Mouse (Mus musculus): ENCODE data around the gene Lurap1.
A peak's percentile ranks its signal among the peaks of the same experiment; 100 is the strongest.

The Lurap1 gene

DNA sequence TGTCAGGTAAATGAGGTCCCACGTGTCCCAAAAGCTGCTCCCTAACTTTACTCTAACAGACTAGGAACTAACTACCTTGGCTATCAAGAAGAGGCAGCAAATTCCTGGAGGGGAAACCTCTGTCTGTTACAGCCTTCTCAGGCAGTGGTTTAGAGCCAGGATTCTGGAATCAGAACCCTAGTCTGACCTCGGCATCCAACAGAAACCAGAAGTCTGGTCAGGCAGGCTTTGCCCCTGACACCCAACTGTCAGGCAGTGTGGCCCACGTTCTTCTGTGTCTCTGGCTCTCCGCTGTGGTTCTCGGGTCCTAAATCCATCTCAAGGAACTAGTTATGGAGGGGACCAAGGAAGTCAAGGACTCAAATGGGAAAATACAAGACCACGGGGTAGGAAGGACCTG, at the start of gene Lurap1:
Gene Lurap1 (minus strand): TSS at position 101 of the 400 bp plus-strand sequence.
- DNase-seq (ENCODE audit: low spot score): no peak

DNA sequence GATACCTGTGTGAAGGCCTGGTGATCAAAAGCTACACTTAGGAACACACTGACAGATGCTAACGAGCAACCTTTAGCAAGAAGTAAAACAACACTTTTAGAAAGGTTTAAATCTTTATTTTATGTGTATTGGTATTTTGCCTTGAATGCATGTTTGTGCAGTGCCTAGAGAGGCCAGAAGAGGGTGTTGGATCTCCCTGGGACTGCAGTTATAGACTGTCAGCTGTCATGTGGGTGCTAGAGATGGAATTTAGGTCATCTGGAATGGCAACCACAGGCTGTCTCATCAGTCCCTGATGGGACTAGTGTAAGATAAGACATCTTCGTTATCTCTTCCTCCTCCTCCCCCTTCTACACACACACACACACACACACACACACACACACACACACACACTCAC, 47.3 kb upstream of the Lurap1 start:
- no peak for DNase-seq (ENCODE audit: low spot score)

DNA sequence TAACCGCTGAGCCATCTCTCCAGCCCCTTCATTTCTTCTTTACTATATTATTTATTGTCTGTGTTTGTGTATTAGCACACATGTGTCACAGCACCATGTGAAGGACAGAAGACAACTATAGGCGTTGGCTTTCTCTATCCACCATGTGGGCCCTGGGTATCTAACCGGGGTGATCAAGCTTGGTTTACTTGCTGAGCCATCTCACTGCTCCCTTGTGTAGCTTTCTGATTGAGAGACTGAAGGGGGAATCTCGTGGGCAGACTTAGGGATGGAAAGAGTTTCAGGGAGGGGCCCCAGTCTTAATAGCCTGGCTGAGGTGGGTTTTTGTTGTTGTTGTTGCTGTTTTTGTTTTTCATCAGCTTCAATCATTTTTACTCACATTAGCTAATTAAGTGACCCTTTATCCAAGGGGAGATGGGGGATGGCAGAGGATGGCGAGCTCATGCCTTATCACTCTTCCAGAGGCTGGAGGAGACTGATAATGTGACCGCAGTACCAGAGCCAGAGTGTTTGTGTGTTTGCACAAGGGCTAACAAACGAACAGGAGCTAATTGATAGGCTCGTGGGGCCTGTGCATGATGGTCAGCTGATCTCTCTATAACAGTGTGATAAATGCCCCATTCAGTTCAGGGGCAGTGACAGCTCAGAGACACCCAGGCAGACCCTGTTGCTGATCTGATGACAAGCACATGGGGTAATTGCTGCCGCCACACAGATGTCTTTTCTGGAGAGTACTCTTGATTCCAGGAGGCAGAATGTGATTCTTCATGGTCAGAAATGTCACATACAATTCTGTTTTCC, 42.6 kb upstream of the Lurap1 start:
- no peak for DNase-seq (ENCODE audit: low spot score)

GRCm38 (mm10) chr4:116192286-116192835, 41.2 kb upstream of the Lurap1 start:
- no peak for DNase-seq (ENCODE audit: low spot score)

GRCm38 (mm10) chr4:116185083-116185482, 33.9 kb upstream of the Lurap1 start:
- DNase-seq (ENCODE audit: low spot score): no peak

- no peak for DNase-seq (ENCODE audit: low spot score)
Measured at GRCm38 (mm10) chr4:116182745-116183144, 31.6 kb upstream of the Lurap1 start.

DNA sequence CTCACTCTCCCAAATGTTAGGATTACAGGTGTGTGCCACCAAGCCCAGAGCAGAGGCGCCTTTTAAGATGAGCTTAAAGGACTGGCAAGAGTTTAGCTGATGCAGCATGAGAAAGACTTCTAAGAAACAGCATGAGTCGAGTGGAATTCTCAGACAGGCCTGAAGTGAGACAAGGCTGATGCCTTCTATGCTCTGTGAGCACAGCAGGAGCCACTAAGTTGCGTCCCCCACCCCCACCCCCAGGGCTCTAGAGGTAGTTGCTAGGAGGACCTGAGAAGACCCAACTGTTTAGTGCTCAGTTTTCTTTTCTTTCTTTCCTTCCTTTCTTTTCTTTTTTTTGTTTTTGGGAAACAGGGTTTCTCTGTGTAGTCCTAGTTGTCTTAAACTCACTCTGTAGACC, 30.9 kb upstream of the Lurap1 start:
- DNase-seq (ENCODE audit: low spot score): no peak

DNA sequence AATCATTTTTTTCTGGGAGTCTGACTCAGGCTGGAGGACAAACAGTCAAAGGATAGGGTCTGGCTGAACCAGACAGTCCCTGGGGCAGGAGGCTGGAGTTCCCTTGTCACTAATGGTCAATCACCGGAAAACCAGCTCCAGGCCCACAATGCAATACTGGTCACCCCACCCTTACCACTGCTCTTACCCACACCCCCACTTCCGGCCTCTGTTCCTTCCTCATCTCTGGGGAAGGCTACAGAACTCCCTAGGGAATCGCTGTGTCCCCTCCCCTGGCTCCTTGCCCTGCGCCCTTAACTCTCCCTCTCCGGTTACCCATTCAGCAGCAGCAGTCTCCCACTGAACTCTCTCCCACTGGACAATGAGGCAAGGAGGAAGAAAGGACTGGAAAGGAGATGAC, 26.0 kb upstream of the Lurap1 start:
- DNase-seq (ENCODE audit: low spot score): no peak

DNA sequence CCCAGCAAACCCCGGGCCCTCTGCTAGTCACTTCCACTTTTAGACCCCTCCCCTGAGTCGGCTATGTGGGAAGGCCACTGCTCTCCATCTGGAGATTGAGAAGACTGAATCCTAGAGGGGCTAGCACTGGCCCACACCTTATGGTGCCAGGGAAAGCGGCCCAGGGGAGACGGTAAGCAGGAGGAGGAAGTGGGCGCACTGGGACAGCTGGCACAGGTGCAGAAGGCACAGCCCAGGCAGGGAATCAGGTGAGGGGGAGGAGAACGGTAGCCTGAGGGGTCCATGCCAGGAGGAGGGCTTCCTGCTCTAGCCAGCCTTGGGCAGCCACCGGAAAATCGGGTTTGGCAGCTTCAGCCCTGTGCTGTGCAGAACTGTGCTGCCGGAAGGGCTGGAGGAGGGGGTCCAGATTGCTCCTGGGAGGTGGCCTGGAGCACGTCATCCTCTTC, 25.4 kb upstream of the Lurap1 start:
- peak; percentile 70 for DNase-seq (ENCODE audit: low spot score)

- no peak for DNase-seq (ENCODE audit: low spot score)
Measured at GRCm38 (mm10) chr4:116175711-116176542, 24.8 kb upstream of the Lurap1 start.

- DNase-seq (ENCODE audit: low spot score): no peak
Measured at GRCm38 (mm10) chr4:116175136-116175535, 24.0 kb upstream of the Lurap1 start.

DNA sequence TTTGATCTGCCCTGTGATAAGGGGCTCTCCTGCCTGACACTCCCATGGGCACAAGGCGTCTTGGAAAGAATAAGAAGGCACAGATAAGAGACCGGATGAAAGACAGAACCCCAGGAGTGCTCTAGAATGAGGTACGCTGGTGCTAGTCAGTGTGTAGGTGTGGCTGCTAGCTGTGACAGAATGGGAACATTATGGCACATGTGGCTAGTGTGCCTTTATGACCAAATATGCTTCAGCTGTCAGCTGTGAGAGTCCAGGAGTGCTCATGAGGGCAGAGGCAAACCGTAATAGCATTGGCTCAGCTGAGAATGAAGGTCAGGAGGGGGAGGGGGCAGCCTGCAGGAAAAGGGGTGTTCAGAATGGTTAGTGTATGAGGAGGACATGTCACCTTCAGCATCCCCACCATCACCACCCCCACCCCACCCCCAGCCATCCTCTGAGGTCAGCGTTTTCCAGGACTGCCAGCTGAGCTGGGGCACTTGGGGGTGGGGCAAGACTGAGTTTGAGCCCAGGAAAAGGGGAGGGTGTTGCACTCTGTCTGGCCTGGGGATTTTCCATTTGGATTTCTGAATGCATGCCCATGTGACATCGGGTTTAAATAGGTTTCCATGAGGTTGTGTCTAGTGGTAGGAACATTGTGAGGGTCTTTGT, 23.5 kb upstream of the Lurap1 start:
- no peak for DNase-seq (ENCODE audit: low spot score)

DNA sequence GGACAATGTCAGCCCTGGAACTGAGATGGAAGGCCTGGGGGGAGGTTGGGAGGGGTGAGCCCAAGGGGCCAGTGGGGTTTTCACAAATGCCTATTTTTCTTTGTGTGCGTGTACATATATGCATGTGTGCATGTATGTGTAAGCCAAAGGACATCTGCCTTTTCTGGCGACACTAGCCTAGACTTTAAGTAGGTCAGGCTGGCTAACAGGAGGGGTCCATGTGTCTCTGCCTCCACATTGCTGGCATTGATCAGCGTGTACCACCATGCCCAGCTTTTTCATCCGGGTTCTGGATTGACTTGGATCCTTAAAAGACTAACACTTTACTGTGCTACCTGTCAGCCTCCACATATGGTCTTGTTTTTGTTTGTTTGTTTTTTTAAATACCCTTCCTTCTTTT, 22.6 kb upstream of the Lurap1 start:
- no peak for DNase-seq (ENCODE audit: low spot score)

DNA sequence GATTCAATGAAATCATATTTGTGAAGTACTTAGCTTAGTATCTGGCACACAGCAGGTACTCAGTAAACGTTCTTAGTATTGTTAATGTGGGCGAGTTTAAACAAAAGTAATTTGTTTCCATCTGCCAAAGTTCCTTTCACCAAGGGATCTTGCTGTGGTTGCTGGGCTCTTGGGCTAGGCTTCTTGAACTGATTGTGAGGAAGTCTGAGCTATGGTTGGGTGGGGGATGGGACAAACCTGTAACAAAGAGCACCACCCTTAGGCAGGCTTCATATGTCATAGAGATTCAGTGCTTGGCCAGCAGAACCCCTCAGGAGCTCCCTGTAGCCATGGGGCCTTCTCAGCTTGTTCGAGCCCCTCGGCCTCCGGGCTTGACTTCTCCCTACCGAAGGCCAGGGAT, 21.9 kb upstream of the Lurap1 start, which contains the start of the genes 1700042G07Rik and Gm49337:
Gene 1700042G07Rik (plus strand): TSS at position 301 of the 400 bp plus-strand sequence.
Gene Gm49337 (plus strand): TSS at position 313 of the 400 bp plus-strand sequence.
- DNase-seq (ENCODE audit: low spot score): no peak

DNA sequence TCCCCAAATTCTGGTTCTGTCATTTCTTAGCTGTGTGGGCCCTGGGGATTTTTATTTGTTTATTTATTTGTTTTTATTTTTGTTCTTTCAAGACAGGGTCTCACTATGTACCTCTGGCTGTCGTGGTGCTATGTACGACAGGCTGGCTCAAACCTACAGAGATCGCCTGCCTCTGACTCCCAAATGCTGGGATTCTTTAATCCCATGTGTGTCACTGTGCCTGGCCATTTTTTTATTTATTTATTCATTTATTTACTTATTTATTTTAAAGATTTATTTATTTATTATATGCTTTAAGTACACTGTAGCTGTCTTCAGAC, 18.2 kb upstream of the Lurap1 start:
- DNase-seq (ENCODE audit: low spot score): no peak

DNA sequence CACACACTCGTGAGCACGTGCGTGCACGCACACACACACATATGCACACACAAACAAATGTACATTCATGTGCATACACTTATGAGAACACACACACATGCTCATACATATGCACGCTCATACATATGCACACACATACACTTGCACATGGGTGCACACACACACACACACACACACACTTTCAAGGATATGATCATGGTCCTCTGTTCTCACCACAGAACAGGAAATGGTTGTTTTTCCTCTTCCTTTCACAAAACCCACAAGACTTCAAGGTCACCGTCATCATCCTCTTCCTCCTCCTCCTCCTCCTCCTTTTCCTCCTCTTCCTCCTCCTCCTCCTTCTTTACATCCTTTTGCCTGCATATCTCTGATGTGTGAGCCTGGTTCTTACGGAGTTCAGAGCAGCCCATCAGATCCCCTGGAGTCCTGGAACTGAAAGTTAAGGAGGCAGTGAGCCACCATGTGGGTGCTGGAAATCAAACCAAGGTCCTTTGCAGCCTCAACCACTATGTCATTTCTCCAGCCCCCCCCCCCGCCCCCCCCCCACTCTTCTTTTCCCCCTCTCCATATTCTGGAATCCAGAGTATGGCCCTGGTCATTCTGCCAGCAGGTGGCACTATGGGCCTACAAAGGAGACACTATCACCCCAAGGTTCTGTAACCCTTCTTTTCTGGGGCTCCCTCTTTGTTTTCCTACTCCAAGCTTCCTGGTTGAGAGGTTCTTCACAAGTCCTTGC, 17.6 kb upstream of the Lurap1 start:
- no peak for DNase-seq (ENCODE audit: low spot score)

DNA sequence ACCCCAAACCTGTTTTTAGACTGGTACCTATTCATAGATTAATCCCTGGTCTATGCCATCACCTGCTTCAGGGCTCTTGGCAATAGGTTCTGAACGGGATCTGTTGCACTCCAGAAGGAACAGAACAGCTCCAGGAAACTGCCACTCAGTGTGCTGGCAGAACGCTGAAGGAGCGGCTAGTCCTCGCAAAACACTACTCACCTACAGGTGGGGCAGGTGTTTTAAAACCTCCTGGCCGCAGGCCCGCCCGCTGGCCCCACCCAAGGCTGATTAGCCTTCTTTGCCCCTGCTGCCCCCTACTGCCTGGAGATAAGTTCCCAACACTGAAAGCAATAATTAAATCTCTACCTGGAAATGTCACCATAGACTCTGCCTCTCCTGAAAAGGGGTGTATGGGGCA, 16.3 kb upstream of the Lurap1 start, which contains the start of gene Tspan1:
Gene Tspan1 (minus strand): TSS at position 198 of the 400 bp plus-strand sequence.
- DNase-seq (ENCODE audit: low spot score): no peak

GRCm38 (mm10) chr4:116165708-116166407, 14.7 kb upstream of the Lurap1 start:
- no peak for DNase-seq (ENCODE audit: low spot score)

DNA sequence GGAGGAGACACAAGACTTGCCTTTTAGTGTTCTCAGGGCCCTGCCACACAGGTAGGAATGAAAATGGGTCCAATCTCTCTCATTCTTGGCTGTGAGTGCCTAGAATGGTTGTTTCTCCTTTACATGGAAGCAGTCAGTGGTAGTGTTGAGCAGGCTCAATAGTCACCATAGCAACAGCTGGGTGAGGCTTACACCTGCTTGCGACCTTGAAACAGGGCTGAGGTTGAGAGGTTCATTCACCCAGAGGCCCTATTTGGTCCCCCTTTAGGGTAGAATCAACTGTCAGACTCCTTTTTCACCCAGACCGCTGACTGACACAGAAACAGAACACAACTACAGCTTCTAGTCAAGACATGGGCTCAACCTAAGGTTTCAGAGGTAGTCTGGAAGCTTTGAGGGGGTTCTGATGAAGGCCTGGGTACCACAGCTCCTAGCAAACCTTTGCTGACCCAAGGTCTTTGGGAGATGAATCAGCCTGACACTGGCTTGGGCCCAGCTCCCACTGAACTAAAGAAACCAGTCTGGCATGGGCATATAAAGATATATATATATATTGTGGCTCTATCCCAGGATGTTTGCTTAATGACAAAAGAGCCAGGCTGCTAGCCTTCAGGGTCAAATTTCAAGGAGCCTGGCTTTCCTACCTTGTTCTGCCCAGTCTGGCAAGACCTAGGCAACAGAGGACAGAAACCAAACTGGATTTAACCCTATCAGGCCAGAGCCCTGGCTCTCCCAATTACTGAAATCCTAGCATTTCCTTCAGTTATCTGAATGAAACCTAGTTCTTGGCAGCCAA, 13.8 kb upstream of the Lurap1 start:
- no peak for DNase-seq (ENCODE audit: low spot score)

- DNase-seq (ENCODE audit: low spot score): no peak
Measured at GRCm38 (mm10) chr4:116162142-116162541, 11.0 kb upstream of the Lurap1 start.
